Mouse (Mus musculus): Measurements from ENCODE around the gene Tor1aip1. TPM values are rescaled to one million over a fixed set of nuclear protein-coding genes. Genes with fewer than 3 reads are reported as not detected.

Gene Tor1aip1
- polyA plus RNA-seq (2015; fragmentation: Nextera tagmentation; extraction: Ambion mirVana), result 36.0 and 39.7 TPM in 2 replicates

DNA sequence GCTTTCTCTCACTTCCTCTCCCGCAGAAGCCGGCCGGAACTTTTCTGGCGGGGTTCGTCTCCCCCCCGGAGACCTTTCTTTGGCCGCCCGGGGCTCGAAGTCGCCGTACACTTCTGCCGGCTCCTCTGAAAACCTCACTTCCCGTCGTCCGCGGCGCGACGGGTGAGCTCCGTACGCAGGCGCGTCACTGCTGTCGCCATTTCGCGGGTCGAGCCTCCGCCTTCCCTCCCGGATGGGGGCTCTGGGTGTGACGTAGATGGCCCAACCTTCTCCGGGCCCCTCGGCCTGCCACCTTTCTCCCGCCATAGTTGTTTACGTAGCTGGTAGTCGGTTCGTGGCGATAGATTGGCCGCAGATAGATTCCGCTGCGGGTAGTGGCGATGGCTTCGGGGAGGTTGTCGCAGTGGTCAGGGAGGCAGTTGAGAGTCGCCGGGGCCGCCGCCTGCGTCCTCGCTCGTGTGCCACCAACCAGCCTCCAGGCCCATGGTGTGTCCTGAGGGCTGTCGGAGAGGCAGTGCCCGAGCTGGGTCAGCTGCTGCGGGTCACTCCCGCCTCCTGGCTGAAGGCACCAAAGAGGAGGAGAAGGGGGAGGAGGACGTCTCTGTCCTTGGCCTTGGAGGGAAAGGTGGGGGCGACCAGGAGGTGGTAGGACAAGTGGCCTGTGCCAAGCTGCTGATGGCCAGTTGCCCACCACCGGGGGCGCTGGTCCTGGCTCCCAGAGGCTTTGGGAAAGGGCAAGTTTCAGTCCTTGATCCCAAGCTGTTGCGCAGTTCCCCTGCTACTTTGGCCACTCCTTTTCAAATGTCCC, at the start of gene Tor1aip1:
Gene Tor1aip1, minus strand, starts transcription at position 551 of the 808 bp plus-strand sequence.
- under 1% methylated on average over 59 of the region's 59 CpGs for WGBS
- ATAC-seq (ENCODE audit: insufficient read depth, low FRiP score, low read depth), result peak; percentile 92
- H3K4me2 ChIP-seq, result peak within 1 kb of the TSS; percentile 65
- no peaks in the 10 kb centered on the region for H3K27me3 ChIP-seq (replicated peaks)
- peak within 1 kb of the TSS; percentile 87 for H3K4me3 ChIP-seq (replicated peaks)
- H3K9ac ChIP-seq, result peak within 1 kb of the TSS; percentile 83
- H3K9me3 ChIP-seq, result no peaks in the 10 kb centered on the region
- peaks cover 12% of the 10 kb centered on the region for H3K36me3 ChIP-seq
- H3K4me1 ChIP-seq, result peaks cover 7% of the 10 kb centered on the region; the same call in 1 of the 2 replicates
- peak within 1 kb of the TSS; percentile 100 for H3K27ac ChIP-seq

DNA sequence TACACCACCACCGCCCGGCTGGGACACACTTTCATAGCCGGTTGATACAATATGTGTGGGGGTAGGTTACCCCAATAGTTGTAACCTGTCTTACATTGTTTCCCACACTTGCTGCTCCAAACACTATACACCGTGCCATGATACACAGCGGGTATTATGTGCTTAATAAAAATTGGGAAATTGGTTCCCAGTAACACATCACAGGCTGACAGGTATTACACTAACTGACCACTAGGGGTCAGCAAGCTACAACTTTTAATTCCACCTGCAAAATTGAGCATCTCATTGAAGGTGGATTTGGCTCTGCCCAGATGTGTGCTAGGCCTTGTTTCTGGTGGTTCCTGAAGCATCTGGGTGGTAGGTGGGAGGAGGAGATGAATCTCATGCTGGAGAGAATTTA, 49.5 kb upstream of the Tor1aip1 start:
- Histone ChIP-seq H3K4me1 (no peaks in the 10 kb centered on the region), H3K27me3 (replicated peaks) (no peaks in the 10 kb centered on the region), H3K9ac (no peak overlapping the region), H3K4me2 (no peak overlapping the region), H3K9me3 (no peaks in the 10 kb centered on the region), H3K27ac (no peak overlapping the region), H3K36me3 (no peaks in the 10 kb centered on the region), H3K4me3 (replicated peaks) (no peak overlapping the region)
- ATAC-seq (ENCODE audit: insufficient read depth, low FRiP score, low read depth), result no peak
- WGBS, result 60% methylated on average over 5 of the region's 5 CpGs

DNA sequence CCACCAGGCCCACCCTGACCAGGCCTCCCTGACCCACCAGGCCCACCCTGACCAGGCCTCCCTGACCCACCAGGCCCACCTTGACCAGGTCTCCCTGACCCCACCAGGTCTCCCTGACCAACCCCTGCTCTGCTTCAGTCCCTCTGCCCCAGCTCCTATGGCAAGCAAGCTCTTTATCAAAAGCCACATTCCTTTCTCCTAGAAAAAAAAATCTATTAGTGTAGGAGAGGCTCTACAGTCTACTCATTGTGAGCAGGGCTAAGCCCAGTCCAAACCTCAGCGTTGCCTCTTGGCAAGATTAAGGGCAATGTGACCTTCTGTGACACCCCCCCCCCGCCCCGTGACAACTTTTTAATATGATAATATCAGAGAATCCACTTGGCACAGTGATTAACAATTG, 48.3 kb upstream of the Tor1aip1 start:
- ATAC-seq (ENCODE audit: insufficient read depth, low FRiP score, low read depth), result no peak
- Histone ChIP-seq H3K36me3 (no peaks in the 10 kb centered on the region), H3K4me3 (replicated peaks) (no peak overlapping the region), H3K27ac (no peak overlapping the region), H3K9ac (no peak overlapping the region), H3K4me2 (no peak overlapping the region), H3K9me3 (no peaks in the 10 kb centered on the region), H3K4me1 (no peaks in the 10 kb centered on the region), H3K27me3 (replicated peaks) (no peaks in the 10 kb centered on the region)
- 63% methylated on average over 3 of the region's 3 CpGs for WGBS

- no peak overlapping the region for H3K4me2 ChIP-seq
- H3K27ac ChIP-seq, result no peak overlapping the region
- no peak overlapping the region for H3K4me3 ChIP-seq (replicated peaks)
- no peaks in the 10 kb centered on the region for H3K36me3 ChIP-seq
- no peaks in the 10 kb centered on the region for H3K9me3 ChIP-seq
- no peak overlapping the region for H3K9ac ChIP-seq
- no peaks in the 10 kb centered on the region for H3K27me3 ChIP-seq (replicated peaks)
- 0 out of 2 replicates have a peak, but pooled peaks cover 6% of the 10 kb centered on the region for H3K4me1 ChIP-seq
- WGBS, result 65% methylated on average over 3 of the region's 3 CpGs
- no peak for ATAC-seq (ENCODE audit: insufficient read depth, low FRiP score, low read depth)
Observed at GRCm38 (mm10) chr1:156077655-156078054, 41.4 kb upstream of the Tor1aip1 start.

GRCm38 (mm10) chr1:156076474-156076873, 40.2 kb upstream of the Tor1aip1 start:
- Histone ChIP-seq H3K4me1 (0 out of 2 replicates have a peak, but pooled peaks cover 6% of the 10 kb centered on the region), H3K27me3 (replicated peaks) (no peaks in the 10 kb centered on the region), H3K4me2 (no peak overlapping the region), H3K27ac (no peak overlapping the region), H3K36me3 (no peaks in the 10 kb centered on the region), H3K9me3 (no peaks in the 10 kb centered on the region), H3K9ac (no peak overlapping the region), H3K4me3 (replicated peaks) (no peak overlapping the region)
- ATAC-seq (ENCODE audit: insufficient read depth, low FRiP score, low read depth), result no peak
- WGBS, result 51% methylated on average over 4 of the region's 4 CpGs

DNA sequence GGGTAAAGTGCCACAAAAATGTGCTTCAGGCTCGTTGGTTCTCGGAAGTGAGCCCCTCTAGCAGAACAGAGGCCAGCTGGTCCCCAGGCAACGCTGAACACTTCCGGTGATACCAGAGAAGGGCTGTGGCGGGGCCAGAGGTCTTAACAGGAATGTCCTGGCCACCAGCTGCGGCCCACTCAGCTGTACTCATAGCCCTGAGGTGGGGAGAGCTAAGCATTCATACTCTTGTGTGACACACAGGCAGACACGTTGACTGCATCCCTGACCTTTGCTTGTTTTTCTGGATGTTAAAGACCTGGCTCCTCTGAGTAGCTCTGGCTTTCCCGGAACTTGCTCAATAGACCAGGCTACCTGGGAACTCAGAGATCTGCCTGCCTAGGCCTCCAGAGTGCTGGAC, 38.3 kb upstream of the Tor1aip1 start:
- H3K27ac ChIP-seq, result no peak overlapping the region
- no peak overlapping the region for H3K4me3 ChIP-seq (replicated peaks)
- H3K9me3 ChIP-seq, result no peaks in the 10 kb centered on the region
- H3K27me3 ChIP-seq (replicated peaks), result no peaks in the 10 kb centered on the region
- 30% methylated on average over 8 of the region's 8 CpGs for WGBS
- no peak overlapping the region for H3K9ac ChIP-seq
- H3K36me3 ChIP-seq, result no peaks in the 10 kb centered on the region
- 0 out of 2 replicates have a peak, but pooled peaks cover 6% of the 10 kb centered on the region for H3K4me1 ChIP-seq
- ATAC-seq (ENCODE audit: insufficient read depth, low FRiP score, low read depth), result no peak
- no peak overlapping the region for H3K4me2 ChIP-seq

GRCm38 (mm10) chr1:156073169-156073821, 37.0 kb upstream of the Tor1aip1 start:
- ATAC-seq (ENCODE audit: insufficient read depth, low FRiP score, low read depth), result peak; percentile 29; the same call in 1 of the 2 replicates
- 59% methylated on average over 15 of the region's 15 CpGs for WGBS
- H3K27me3 ChIP-seq (replicated peaks), result no peaks in the 10 kb centered on the region

DNA sequence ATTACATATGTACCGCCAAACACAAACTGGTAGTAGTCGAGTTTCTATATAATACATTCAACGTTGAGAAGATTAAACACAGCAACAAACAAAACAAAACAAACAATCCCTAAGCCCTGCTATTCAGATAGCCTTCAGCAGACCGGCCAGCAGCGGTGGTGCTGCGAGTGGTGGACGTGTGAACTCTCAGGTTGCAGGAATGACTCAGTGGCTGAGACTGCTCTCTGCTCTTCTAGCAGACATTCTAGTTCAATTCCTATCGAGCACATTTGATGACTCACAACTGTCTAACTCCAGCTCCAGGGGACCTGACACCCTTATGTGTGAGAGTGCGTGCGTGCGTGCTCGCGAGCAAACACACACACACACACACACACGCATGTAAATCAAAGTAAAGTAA, 33.8 kb upstream of the Tor1aip1 start:
- H3K9ac ChIP-seq, result no peak overlapping the region
- ATAC-seq (ENCODE audit: insufficient read depth, low FRiP score, low read depth), result no peak
- H3K4me3 ChIP-seq (replicated peaks), result no peak overlapping the region
- WGBS, result 72% methylated on average over 14 of the region's 14 CpGs
- no peak overlapping the region for H3K27ac ChIP-seq
- no peaks in the 10 kb centered on the region for H3K9me3 ChIP-seq
- H3K4me2 ChIP-seq, result no peak overlapping the region
- H3K27me3 ChIP-seq (replicated peaks), result no peaks in the 10 kb centered on the region
- 0 out of 2 replicates have a peak, but pooled peaks cover 6% of the 10 kb centered on the region for H3K4me1 ChIP-seq
- peaks cover 9% of the 10 kb centered on the region for H3K36me3 ChIP-seq

More at GRCm38 (mm10) chr1:156073169-156073821, 37.0 kb upstream of the Tor1aip1 start:
- Histone ChIP-seq H3K4me1 (0 out of 2 replicates have a peak, but pooled peaks cover 6% of the 10 kb centered on the region), H3K4me2 (no peak overlapping the region), H3K36me3 (no peaks in the 10 kb centered on the region), H3K27ac (no peak overlapping the region), H3K4me3 (replicated peaks) (no peak overlapping the region), H3K9ac (no peak overlapping the region), H3K9me3 (no peaks in the 10 kb centered on the region)

- peaks cover 32% of the 10 kb centered on the region for H3K36me3 ChIP-seq
Observed at GRCm38 (mm10) chr1:156066133-156066532, 29.9 kb upstream of the Tor1aip1 start.

GRCm38 (mm10) chr1:156062193-156062592, 25.9 kb upstream of the Tor1aip1 start:
- peaks cover 32% of the 10 kb centered on the region for H3K36me3 ChIP-seq
- no peaks in the 10 kb centered on the region for H3K4me1 ChIP-seq
- no peak overlapping the region for H3K4me2 ChIP-seq
- H3K9ac ChIP-seq, result no peak overlapping the region
- no peaks in the 10 kb centered on the region for H3K27me3 ChIP-seq (replicated peaks)
- H3K4me3 ChIP-seq (replicated peaks), result no peak overlapping the region
- H3K9me3 ChIP-seq, result no peaks in the 10 kb centered on the region
- WGBS, result 80% methylated on average over 4 of the region's 4 CpGs
- ATAC-seq (ENCODE audit: insufficient read depth, low FRiP score, low read depth), result no peak
- H3K27ac ChIP-seq, result no peak overlapping the region

More at GRCm38 (mm10) chr1:156066133-156066532, 29.9 kb upstream of the Tor1aip1 start:
- Histone ChIP-seq H3K9ac (no peak overlapping the region), H3K9me3 (no peaks in the 10 kb centered on the region), H3K27ac (no peak overlapping the region), H3K4me3 (replicated peaks) (no peak overlapping the region), H3K27me3 (replicated peaks) (no peaks in the 10 kb centered on the region), H3K4me1 (no peaks in the 10 kb centered on the region), H3K4me2 (no peak overlapping the region)
- no peak for ATAC-seq (ENCODE audit: insufficient read depth, low FRiP score, low read depth)
- WGBS, result 60% methylated on average over 3 of the region's 3 CpGs

DNA sequence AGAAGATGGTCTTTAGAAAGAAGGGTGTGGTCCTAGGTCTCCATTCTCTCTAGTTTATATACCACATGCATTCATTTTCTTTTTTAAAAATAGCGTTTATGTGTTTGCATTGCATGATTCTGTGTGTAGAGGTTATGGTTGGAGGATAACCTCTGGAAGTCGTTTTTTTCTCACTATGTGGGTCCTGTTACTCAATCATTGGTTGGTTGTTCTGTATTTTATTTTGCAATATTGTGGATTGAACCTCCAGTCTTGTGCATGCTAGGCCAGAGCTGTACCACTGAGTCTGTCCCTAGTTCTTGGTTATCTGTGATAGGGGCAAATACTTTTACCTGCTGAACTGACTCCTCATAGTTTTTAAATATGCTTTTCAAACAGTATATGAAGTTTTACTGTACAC, 21.9 kb upstream of the Tor1aip1 start:
- no peak for ATAC-seq (ENCODE audit: insufficient read depth, low FRiP score, low read depth)
- Histone ChIP-seq H3K27ac (no peak overlapping the region), H3K4me3 (replicated peaks) (no peak overlapping the region), H3K4me1 (no peaks in the 10 kb centered on the region), H3K9me3 (no peaks in the 10 kb centered on the region), H3K9ac (no peak overlapping the region), H3K36me3 (peaks cover 13% of the 10 kb centered on the region), H3K27me3 (replicated peaks) (no peaks in the 10 kb centered on the region), H3K4me2 (no peak overlapping the region)
- 81% methylated on average over 2 of the region's 2 CpGs for WGBS

- Histone ChIP-seq H3K27me3 (replicated peaks) (no peaks in the 10 kb centered on the region), H3K4me1 (peaks cover 19% of the 10 kb centered on the region), H3K27ac (no peak overlapping the region), H3K9ac (no peak overlapping the region), H3K4me3 (replicated peaks) (no peak overlapping the region), H3K36me3 (peaks cover 12% of the 10 kb centered on the region), H3K4me2 (no peak overlapping the region), H3K9me3 (no peaks in the 10 kb centered on the region)
- WGBS, result 78% methylated on average over 3 of the region's 3 CpGs
- no peak for ATAC-seq (ENCODE audit: insufficient read depth, low FRiP score, low read depth)
Observed at GRCm38 (mm10) chr1:156046688-156047087, 10.4 kb upstream of the Tor1aip1 start.
